Mouse (Mus musculus): Measurements from ENCODE around the gene Kirrel2.

Kirrel2 gene

GRCm38 (mm10) chr7:30411023-30411422 lies 46.5 kb downstream of the Kirrel2 start:
- DNase-seq, result no peak

- DNase-seq, result no peak
These were observed 47.7 kb downstream of the Kirrel2 start for GRCm38 (mm10) chr7:30409789-30410188.

DNA sequence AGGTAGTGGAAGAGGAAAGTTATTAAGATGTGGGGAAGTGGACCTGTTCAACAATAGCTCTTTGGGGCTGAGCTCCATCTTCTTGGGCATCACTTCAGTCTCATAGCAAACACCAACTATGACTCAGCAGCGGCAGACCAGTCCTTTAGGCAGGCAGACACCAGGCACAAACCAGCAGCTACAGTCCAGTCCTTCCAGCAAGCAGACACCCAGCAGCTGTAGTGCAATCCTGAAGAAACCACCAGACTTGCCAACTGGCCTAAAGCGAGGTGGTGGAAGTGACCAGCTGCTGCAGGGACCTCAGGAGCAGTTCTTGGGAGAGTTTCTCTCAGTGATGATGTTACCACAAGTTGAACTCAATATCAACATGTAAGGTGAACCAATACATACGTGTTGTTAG lies 48.9 kb downstream of the Kirrel2 start:
- DNase-seq, result no peak

- DNase-seq, result no peak
These were observed 55.1 kb downstream of the Kirrel2 start for GRCm38 (mm10) chr7:30402343-30402742.

DNA sequence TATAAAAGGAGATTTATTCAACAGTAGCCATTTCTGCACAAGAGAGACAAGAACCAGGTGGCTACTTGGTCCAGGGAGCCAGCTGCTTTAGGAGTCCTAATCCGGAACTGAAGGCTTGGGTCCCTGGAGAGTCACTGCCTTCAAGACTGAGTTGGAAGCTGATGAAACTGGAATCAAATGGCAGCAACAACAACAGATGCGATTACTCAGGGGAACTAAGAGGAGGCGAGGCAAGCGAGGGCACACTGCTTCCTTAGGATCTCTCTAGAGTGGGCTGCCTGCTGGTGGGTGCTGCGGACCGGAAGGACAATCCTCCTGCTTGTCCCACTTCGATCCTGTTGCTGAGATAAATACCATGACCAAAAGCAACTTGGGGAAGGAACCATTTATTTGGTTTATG lies 57.8 kb downstream of the Kirrel2 start:
- DNase-seq, result no peak
